Mouse (Mus musculus) embryonic fibroblast, embryonic 13.5 days (primary cell): ENCODE measurements around the gene Gimap1.

Experiments
- CTCF ChIP-seq: IDR thresholded peaks from 2 replicates; pipeline ENCODE4 v1.5.1; 2011; ENCODE audit warnings: mild to moderate bottlenecking, control low read depth, low read length, moderate library complexity, borderline replicate concordance; ENCODE audit not compliant: insufficient read depth
- POLR2A ChIP-seq: IDR thresholded peaks from 2 replicates; pipeline ENCODE4 v1.6.1; 2011; ENCODE audit warnings: low read depth, mild to moderate bottlenecking, control low read depth, low read length, moderate library complexity

DNA sequence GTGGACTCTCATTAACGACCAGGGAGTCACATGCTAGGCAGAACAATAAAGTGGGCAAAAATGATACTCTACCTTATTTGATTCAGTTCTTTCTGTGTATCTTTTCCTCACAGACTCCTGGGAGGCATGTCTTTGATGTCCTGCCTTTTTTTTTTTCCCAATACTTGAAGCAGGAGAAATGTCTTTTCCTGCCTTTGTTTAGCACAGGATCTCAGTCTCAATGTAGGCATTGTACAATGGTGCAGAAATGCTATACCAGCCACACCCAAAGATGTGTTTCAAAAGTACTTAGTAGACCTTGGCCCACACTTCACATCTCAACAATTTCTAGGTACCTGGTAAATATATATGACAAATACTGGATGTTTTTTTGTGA is 41.3 kb upstream of the Gimap1 start:
- TF ChIP-seq CTCF: no peak
- TF ChIP-seq POLR2A: no peak
